In the genomic region with DNA sequence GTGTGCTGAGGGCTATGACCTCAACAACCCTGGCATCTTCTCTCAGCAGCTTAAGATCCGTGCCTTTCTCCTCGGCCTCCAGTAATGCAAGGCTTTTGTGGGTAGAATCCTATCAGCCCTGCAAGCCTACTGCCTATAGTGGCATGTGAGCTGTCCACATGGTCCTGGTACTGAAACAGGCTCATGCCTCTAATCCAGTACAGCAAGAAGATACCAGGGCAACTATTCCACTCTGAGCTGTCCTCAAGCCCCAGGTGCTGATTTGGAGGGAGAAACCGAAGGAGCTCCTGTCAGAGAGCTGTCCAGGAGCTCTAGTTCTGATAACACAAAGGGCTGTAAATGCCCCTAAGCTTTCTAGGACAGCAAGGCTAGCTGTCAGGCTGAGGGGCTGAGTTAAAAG, we compare ENCODE assay signal across 9 mouse cellular contexts.
DNase-seq lines count a peak whose midpoint lies in the region; ATAC-seq and TF ChIP-seq lines count a peak whose summit lies in the region.
"Had no signal": no experiment of that assay in that cellular context is flagged by ENCODE, and none has a peak within 500 bp of the region (broad histone marks: within the 10 kb centered on the region; RNA-seq: fewer than 3 reads in every experiment).

No protein-coding gene starts in this region.

- DNase-seq in left cerebral cortex, adult 2 months (ENCODE audit: extremely low spot score in 1 of 2, low spot score in 2 of 2), result no peak
- no peak for DNase-seq in left cerebral cortex, postnatal 25 days (ENCODE audit: low spot score in 2 of 2)
- DNase-seq in NIH3T3 (ENCODE audit: low read depth), result peak; percentile 92
- DNase-seq in embryonic facial prominence, embryonic 10.5 days (ENCODE audit: low spot score), result peak; percentile 89
- DNase-seq in liver, adult 2 months (ENCODE audit: extremely low read depth, low read depth, low spot score), result peak; percentile 50
- DNase-seq in retina, postnatal 1 day, result peak; percentile 89
- DNase-seq in right cerebral cortex, postnatal 14 days, result no peak

- H3K4me3 ChIP-seq in left cerebral cortex, adult 2 months, result no peak overlapping the region
- no peak overlapping the region for H3K4me3 ChIP-seq in embryonic facial prominence, embryonic 10.5 days
- no peak overlapping the region for H3K4me3 ChIP-seq in hindbrain, embryonic 13.5 days
- no peak overlapping the region for H3K4me3 ChIP-seq in liver, adult 2 months (ENCODE audit: insufficient read depth, low read depth, low read length)
- H3K4me3 ChIP-seq: neural tube, embryonic 13.5 days had no signal

- H3K9me3 ChIP-seq in embryonic facial prominence, embryonic 10.5 days, result no peaks in the 10 kb centered on the region
- H3K9me3 ChIP-seq in hindbrain, embryonic 13.5 days, result no peaks in the 10 kb centered on the region
- H3K9me3 ChIP-seq: neural tube, embryonic 13.5 days had no signal

- no peak for TF ChIP-seq CTCF in left cerebral cortex, adult 2 months (IDR thresholded peaks at IDR 0.05)
- TF ChIP-seq CTCF in liver, adult 2 months (IDR thresholded peaks at IDR 0.05; ENCODE audit: low read depth, low read length), result no peak

- H3K27me3 ChIP-seq in embryonic facial prominence, embryonic 10.5 days (replicated peaks; ENCODE audit: low read depth, poor library complexity, severe bottlenecking), result no peaks in the 10 kb centered on the region
- H3K27me3 ChIP-seq in hindbrain, embryonic 13.5 days, result no peaks in the 10 kb centered on the region
- H3K27me3 ChIP-seq in liver, adult 2 months (ENCODE audit: control insufficient read depth, insufficient read depth, low read length), result no peaks in the 10 kb centered on the region
- H3K27me3 ChIP-seq: neural tube, embryonic 13.5 days had no signal

- H3K27ac ChIP-seq in left cerebral cortex, adult 2 months, result peak overlapping the region; percentile 63; the same call in 1 of the 2 replicates
- no peak overlapping the region for H3K27ac ChIP-seq in embryonic facial prominence, embryonic 10.5 days (replicated peaks)
- peak overlapping the region; percentile 40; the same call in 1 of the 2 replicates for H3K27ac ChIP-seq in hindbrain, embryonic 13.5 days
- no peak overlapping the region for H3K27ac ChIP-seq in liver, adult 2 months (replicated peaks; ENCODE audit: insufficient read depth, low read depth, low read length)
- H3K27ac ChIP-seq: neural tube, embryonic 13.5 days had no signal

- ATAC-seq in hindbrain, embryonic 13.5 days (ENCODE audit: low FRiP score), result no peak

- H3K79me2 ChIP-seq in liver, adult 2 months (ENCODE audit: control insufficient read depth, insufficient read depth, low read length), result no peaks in the 10 kb centered on the region

- H3K4me2 ChIP-seq in hindbrain, embryonic 13.5 days, result no peak overlapping the region
- H3K4me2 ChIP-seq: neural tube, embryonic 13.5 days had no signal

- 7% methylated on average over 3 of the region's 3 CpGs for WGBS in embryonic facial prominence, embryonic 10.5 days
- 11% methylated on average over 3 of the region's 3 CpGs for WGBS in hindbrain, embryonic 13.5 days
- WGBS in liver, adult 2 months, result 22% methylated on average over 3 of the region's 3 CpGs

- no peak overlapping the region for H3K9ac ChIP-seq in hindbrain, embryonic 13.5 days
- no peak overlapping the region for H3K9ac ChIP-seq in liver, adult 2 months (ENCODE audit: low read depth, low read length)
- H3K9ac ChIP-seq: neural tube, embryonic 13.5 days had no signal

- H3K4me1 ChIP-seq in embryonic facial prominence, embryonic 10.5 days, result no peaks in the 10 kb centered on the region
- peaks cover 39% of the 10 kb centered on the region for H3K4me1 ChIP-seq in hindbrain, embryonic 13.5 days (replicated peaks)
- no peaks in the 10 kb centered on the region for H3K4me1 ChIP-seq in liver, adult 2 months (ENCODE audit: control insufficient read depth, insufficient read depth, low read length)

- TF ChIP-seq POLR2A in liver, adult 2 months (IDR thresholded peaks at IDR 0.05; ENCODE audit: extremely low read depth, insufficient read depth, low read length), result no peak

- intact Hi-C loops in left cerebral cortex, adult 2 months (cut with DNase I), result no loop called here
- intact Hi-C loops in left cerebral cortex, postnatal 25 days (cut with DNase I), result no loop called here

- H3K36me3 ChIP-seq in embryonic facial prominence, embryonic 10.5 days (replicated peaks), result no peaks in the 10 kb centered on the region
- no peaks in the 10 kb centered on the region for H3K36me3 ChIP-seq in hindbrain, embryonic 13.5 days
- no peaks in the 10 kb centered on the region for H3K36me3 ChIP-seq in liver, adult 2 months (ENCODE audit: control insufficient read depth, insufficient read depth, low read length)
- H3K36me3 ChIP-seq: neural tube, embryonic 13.5 days had no signal

Comparison
In these comparisons a context has a peak if more than half of its experiments do, and no peak if none do; other contexts are left out.
1. DNase-seq: peak in NIH3T3 (single experiment), embryonic facial prominence, embryonic 10.5 days (single experiment), liver, adult 2 months (single experiment) and retina, postnatal 1 day (single experiment); none in left cerebral cortex, adult 2 months (0 of 2), left cerebral cortex, postnatal 25 days (0 of 2) and right cerebral cortex, postnatal 14 days (single experiment).
2. H3K27ac ChIP-seq: peak in left cerebral cortex, adult 2 months (single experiment) and hindbrain, embryonic 13.5 days (single experiment); none in embryonic facial prominence, embryonic 10.5 days (single experiment) and liver, adult 2 months (single experiment).